Mouse (Mus musculus) adrenal gland, adult 2 months (tissue): ENCODE measurements around the gene Gm6482. TPM values are rescaled to one million over a fixed set of nuclear protein-coding genes. Genes with fewer than 3 reads are reported as not detected.
"Not testable (repeated sequence)": the region's sequence is repeated elsewhere in the genome, so short reads cannot be mapped to it uniquely, and the experiment has no call there.

Source experiments
- DNase-seq: peaks from one replicate; pipeline ENCODE4 v3.0.0; 2021
- long read RNA-seq: library from polyadenylated mRNA; stranded (forward); transcript quantifications from one replicate; pipeline ENCODE4 v2.0.0, GENCODE M21; 2021
- polyA plus RNA-seq: library from polyadenylated mRNA; depleted of rRNA; stranded (reverse); fragments of >200 nt; gene quantifications from 2 replicates; pipeline ENCODE4 v1.2.3, GENCODE M21; 2012; rRNA removed
- total RNA-seq, 2 experiments: library from RNA; stranded (reverse); gene quantifications; 2 replicates each; pipeline ENCODE4 v1.2.3; 2021

Gm6482 gene
- not detected for total RNA-seq
- not detected in 2 replicates for polyA plus RNA-seq
- long read RNA-seq, result 0 reads

DNA sequence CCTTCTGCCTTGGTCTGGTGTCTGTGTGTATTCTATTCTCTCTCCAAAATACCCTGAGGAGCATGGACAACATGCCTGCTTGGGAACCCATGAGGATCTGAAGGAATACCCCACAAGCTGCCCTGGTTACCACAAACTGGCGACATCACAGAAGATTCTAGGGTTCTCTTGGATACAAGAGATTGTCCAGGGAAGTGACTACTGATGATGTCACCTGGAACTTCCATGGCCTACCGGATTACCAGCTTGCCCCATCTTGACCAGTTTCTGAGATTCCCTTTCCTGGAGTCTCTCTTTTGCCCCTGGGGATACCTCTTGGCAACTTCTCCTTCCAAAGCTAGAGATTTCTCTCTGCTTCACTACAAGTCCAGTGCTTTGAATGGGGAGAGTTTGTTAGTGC lies at the start of gene Gm6482:
TSS of gene Gm6482 (minus strand) at position 101 of the 400 bp plus-strand sequence.
- not testable (repeated sequence) for DNase-seq

DNA sequence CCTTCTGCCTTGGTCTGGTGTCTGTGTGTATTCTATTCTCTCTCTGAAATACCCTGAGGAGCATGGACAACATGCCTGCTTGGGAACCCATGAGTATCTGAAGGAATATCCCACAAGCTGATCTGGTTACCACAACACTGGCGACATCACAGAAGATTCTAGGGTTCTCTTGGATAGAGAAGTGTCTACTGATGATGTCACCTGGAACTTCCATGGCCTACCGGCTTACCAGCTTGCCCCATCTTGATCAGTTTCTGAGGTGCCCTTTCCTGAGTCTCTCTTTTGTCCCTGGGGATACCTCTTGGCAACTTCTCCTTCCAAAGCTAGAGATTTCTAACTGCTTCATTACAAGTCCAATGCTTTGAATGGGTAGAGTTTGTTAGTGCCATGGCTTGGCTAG lies 45.3 kb upstream of the Gm6482 start, which contains the start of gene Gm7954:
TSS of gene Gm7954 (minus strand) at position 101 of the 400 bp plus-strand sequence.
- not testable (repeated sequence) for DNase-seq

DNA sequence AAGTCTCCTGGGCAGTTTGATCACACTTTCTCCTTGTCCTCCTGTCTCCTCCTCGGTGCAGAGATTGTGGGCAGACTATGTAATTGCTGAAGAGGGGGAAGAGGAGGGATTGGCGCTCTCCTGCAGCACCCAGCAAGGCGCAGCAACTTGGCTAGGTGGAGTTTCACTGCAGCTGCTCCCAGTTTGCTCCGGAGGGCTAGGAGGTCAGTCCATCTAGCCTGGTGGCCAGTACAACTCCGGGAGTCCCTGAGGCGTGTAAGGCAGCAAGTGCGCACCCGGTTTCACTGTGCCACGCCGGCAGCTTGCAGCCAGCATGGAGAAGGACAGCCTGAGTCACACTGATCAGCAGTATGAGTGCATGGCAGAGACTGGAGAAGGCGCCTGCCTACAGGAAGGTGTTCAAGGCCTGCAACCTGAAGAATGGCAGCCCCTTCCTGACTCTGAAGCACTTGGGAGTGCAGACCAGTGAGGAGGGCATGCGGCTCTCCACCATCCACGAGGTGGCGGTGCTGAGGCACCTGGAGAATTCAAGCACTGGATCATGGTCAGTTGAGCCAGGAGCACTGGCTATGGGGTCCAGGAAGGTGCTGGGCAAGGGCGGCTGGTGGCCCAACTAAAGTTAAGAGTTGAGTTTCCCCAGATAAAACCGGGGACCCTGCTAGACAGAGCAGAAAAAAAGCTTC lies 17.5 kb upstream of the Gm6482 start:
- peak; percentile 9 for DNase-seq

DNA sequence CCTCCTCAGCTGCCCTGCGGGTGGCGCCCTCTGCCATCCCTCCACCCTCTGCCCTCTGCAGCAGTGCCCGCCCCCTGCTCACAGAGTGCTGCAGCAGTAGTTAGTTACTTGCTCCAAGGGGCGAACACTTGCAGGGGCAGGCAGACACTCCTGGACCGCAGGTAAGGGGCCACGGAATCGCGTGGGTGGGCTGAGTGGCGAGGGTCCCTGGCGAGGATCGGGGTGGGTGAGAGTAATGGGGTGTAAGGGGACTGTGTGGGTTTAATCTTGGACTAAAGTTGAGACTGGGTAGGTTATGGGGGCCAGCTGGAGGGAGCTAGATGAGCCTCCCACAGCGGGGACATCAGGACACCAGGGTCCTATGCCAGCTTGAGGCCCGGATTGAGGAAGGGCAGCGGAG lies 16.6 kb upstream of the Gm6482 start:
- DNase-seq, result not testable (repeated sequence)

DNA sequence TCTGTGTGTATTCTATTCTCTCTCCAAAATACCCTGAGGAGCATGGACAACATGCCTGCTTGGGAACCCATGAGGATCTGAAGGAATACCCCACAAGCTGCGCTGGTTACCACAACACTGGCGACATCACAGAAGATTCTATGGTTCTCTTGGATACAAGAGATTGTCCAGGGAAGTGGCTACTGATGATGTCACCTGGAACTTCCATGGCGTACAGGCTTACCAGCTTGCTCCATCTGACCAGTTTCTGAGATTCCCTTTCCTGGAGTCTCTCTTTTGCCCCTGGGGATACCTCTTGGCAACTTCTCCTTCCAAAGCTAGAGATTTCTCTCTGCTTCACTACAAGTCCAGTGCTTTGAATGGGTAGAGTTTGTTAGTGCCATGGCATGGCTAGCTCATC lies 21.8 kb downstream of the Gm6482 start, which contains the start of gene Gm7945:
TSS of gene Gm7945 (minus strand) at position 101 of the 400 bp plus-strand sequence.
- DNase-seq, result not testable (repeated sequence)

Other genes with a start within 250 kb of the Gm6482 start
- gene Sftpd, start 223.1 kb downstream of the Gm6482 start, total RNA-seq, result not detected
- not detected in 2 replicates for gene Sftpd, start 223.1 kb downstream of the Gm6482 start, polyA plus RNA-seq
- not detected for gene Gm2832, start 129.5 kb downstream of the Gm6482 start, total RNA-seq
- not detected in 2 replicates for gene Gm2832, start 129.5 kb downstream of the Gm6482 start, polyA plus RNA-seq
- not detected for gene Gm5798, start 59.7 kb downstream of the Gm6482 start, total RNA-seq
- not detected in 2 replicates for gene Gm5798, start 59.7 kb downstream of the Gm6482 start, polyA plus RNA-seq
- gene Gm7945, start 21.9 kb downstream of the Gm6482 start, total RNA-seq, result not detected
- not detected in 2 replicates for gene Gm7945, start 21.9 kb downstream of the Gm6482 start, polyA plus RNA-seq
- gene Gm7954, start 45.2 kb upstream of the Gm6482 start, total RNA-seq, result not detected
- not detected in 2 replicates for gene Gm7954, start 45.2 kb upstream of the Gm6482 start, polyA plus RNA-seq
- not detected for gene Gm3486, start 81.2 kb upstream of the Gm6482 start, total RNA-seq
- not detected in 2 replicates for gene Gm3486, start 81.2 kb upstream of the Gm6482 start, polyA plus RNA-seq
- not detected for gene Gm7970, start 147.3 kb upstream of the Gm6482 start, total RNA-seq
- gene Gm7970, start 147.3 kb upstream of the Gm6482 start, polyA plus RNA-seq, result not detected in 2 replicates
- not detected for gene 1700049E17Rik2, start 164.9 kb upstream of the Gm6482 start, total RNA-seq
- not detected in 2 replicates for gene 1700049E17Rik2, start 164.9 kb upstream of the Gm6482 start, polyA plus RNA-seq
- not detected for gene Gm3072, start 216.3 kb upstream of the Gm6482 start, total RNA-seq
- not detected in 2 replicates for gene Gm3072, start 216.3 kb upstream of the Gm6482 start, polyA plus RNA-seq
- gene Gm3676, start 238.2 kb upstream of the Gm6482 start, total RNA-seq, result not detected
- gene Gm3676, start 238.2 kb upstream of the Gm6482 start, polyA plus RNA-seq, result not detected in 2 replicates